Mouse (Mus musculus): ENCODE data around the gene Slc25a21. TPM values are rescaled to one million over a fixed set of nuclear protein-coding genes. Genes with fewer than 3 reads are reported as not detected.
A peak's percentile ranks its signal among the peaks of the same experiment; 100 is the strongest.

Gene Slc25a21
- polyA plus RNA-seq, 1 experiment from 2014 or later = 0.59 TPM

DNA sequence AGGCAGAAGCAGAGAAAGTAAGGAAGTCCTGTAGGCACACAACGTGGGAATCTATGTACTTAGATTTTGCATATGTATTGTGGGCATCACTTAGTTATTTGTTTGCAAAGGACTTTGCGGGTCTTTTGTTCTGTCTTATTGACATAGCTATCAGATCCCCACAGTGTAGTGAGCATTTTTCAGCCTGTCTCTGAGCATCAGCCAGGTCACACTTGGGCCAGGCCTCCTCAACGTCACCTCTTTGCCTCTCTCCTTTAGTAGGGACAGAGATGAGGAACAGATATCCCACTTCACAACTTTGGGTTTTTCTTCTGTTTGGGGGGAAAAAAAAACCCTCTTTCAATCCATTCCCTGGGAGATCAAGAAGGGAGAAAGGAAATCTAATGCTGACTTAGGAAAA, 497.9 kb downstream of the Slc25a21 start:
- Histone ChIP-seq H3K4me3 (peak overlapping the region; percentile 31), H3K4me2 (replicated peaks) (peak overlapping the region; percentile 56), H3K9ac (no peak overlapping the region), H3K27me3 (peaks cover 75% of the 10 kb centered on the region), H3K36me3 (no peaks in the 10 kb centered on the region), H3K9me3 (no peaks in the 10 kb centered on the region), H3K4me1 (peaks cover 41% of the 10 kb centered on the region), H3K27ac (no peak overlapping the region)
- WGBS = 28% methylated on average over 3 of the region's 3 CpGs
- ATAC-seq (ENCODE audit: low FRiP score, low read depth) = no peak

DNA sequence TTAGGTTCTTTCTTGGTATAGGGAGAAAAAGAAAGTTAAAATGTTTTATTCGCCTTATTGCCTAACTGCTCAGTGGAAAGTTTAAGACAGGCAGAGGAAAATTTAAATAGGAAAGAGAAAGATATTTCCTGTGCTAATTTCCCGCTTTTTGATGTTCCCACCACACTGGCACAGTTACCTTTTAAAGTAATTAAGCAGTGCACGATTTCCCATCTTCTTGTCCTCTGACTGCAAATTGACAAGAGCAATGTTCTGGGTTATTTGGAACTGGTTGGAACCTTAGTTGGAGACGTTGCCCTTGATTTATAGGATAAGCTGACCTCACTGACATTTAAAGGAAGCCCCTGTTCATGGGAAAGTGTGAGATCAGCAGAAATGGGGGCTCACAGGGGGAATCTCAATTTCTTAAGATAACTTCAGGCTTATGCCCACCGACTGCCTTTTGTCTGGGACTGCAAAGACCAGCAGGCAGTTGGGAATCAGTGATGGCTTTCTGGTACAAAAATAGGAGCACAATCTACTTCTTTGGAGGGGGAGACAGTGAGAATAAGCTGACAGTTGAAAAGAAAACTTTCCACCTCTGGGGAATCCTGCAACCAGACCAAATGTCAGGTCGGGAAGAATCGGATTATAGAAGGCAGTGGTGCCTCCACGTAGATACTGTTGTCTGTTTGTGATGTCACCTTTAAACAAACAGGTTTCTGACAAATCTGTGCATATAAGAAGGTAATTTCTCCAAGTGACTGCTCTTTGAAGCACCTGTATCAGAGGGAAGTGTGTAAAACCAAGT, 498.9 kb downstream of the Slc25a21 start:
- peak overlapping the region; percentile 65; the same call in 1 of the 2 replicates for H3K9ac ChIP-seq
- H3K4me1 ChIP-seq = peaks cover 41% of the 10 kb centered on the region
- peak overlapping the region; percentile 68 for H3K4me2 ChIP-seq (replicated peaks)
- peak overlapping the region; percentile 47 for H3K4me3 ChIP-seq
- no peaks in the 10 kb centered on the region for H3K36me3 ChIP-seq
- 6% methylated on average over 8 of the region's 8 CpGs for WGBS
- H3K27ac ChIP-seq = no peak overlapping the region
- H3K27me3 ChIP-seq = peaks cover 84% of the 10 kb centered on the region
- H3K9me3 ChIP-seq = no peaks in the 10 kb centered on the region
- ATAC-seq (ENCODE audit: low FRiP score, low read depth) = no peak

DNA sequence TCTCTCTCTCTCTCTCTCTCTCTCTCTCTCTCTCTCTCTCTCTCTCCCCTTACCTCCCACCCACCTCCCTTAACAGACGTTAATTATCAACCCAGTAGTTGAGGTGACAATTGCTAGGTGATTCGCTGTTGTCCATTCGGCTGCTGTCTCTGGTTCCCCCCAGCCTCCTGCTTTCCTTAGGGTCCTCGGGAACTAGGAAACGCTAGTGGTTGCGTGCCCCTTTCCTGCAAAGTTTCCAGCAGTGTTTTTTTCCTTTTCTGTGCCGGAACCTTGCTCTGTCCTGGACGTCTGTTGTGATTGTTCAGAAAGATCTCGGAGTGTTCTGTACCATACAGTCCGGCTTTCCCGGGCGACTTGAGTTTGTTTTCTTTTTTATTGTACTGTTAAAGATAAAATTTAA, 499.5 kb downstream of the Slc25a21 start:
- Histone ChIP-seq H3K4me1 (peaks cover 41% of the 10 kb centered on the region), H3K4me2 (replicated peaks) (peak overlapping the region; percentile 68), H3K4me3 (peak overlapping the region; percentile 47), H3K36me3 (no peaks in the 10 kb centered on the region), H3K9ac (peak overlapping the region; percentile 65), H3K27ac (no peak overlapping the region), H3K27me3 (peaks cover 90% of the 10 kb centered on the region), H3K9me3 (no peaks in the 10 kb centered on the region)
- no peak for ATAC-seq (ENCODE audit: low FRiP score, low read depth)
- 2% methylated on average over 12 of the region's 12 CpGs for WGBS

DNA sequence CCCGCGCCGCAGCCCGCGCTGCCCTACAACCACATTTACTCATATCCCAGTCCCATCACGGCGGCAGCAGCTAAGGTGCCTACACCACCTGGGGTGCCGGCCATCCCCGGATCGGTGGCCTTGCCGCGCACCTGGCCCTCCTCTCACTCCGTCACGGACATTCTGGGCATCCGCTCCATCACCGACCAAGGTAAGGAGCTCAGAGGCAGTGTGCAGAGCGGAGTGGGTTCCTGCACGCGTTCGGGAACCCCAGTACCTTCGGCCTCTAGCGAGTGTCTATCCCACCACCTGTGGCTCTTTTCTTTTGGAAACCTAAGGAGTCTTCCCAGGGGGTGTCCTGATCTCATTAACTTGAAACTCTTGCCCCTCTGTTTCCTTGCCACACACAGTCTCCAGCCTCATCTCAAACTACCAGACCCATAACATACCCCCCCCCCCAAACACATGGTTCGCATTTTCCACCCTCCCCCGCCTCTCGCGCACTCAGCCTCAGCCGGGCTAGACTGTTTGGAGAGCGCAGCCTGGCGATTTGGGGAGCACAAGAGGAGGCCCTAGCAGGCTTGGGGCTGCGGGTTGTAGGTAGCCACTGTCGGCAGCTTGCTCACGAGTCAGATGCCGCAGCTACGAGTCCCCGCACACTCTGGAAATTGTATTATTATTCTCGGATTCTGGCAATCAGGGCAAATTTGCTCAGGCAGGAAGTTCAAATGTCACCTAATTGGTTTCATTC, 500.1 kb downstream of the Slc25a21 start:
- H3K9me3 ChIP-seq = no peaks in the 10 kb centered on the region
- ATAC-seq (ENCODE audit: low FRiP score, low read depth) = peak; percentile 18; the same call in 1 of the 2 replicates
- peak overlapping the region; percentile 47 for H3K4me3 ChIP-seq
- H3K27ac ChIP-seq = peak overlapping the region; percentile 69
- under 1% methylated on average over 36 of the region's 36 CpGs for WGBS
- peak overlapping the region; percentile 65 for H3K9ac ChIP-seq
- no peaks in the 10 kb centered on the region for H3K36me3 ChIP-seq
- peaks cover 90% of the 10 kb centered on the region for H3K27me3 ChIP-seq
- peak overlapping the region; percentile 68 for H3K4me2 ChIP-seq (replicated peaks)
- peaks cover 41% of the 10 kb centered on the region for H3K4me1 ChIP-seq

DNA sequence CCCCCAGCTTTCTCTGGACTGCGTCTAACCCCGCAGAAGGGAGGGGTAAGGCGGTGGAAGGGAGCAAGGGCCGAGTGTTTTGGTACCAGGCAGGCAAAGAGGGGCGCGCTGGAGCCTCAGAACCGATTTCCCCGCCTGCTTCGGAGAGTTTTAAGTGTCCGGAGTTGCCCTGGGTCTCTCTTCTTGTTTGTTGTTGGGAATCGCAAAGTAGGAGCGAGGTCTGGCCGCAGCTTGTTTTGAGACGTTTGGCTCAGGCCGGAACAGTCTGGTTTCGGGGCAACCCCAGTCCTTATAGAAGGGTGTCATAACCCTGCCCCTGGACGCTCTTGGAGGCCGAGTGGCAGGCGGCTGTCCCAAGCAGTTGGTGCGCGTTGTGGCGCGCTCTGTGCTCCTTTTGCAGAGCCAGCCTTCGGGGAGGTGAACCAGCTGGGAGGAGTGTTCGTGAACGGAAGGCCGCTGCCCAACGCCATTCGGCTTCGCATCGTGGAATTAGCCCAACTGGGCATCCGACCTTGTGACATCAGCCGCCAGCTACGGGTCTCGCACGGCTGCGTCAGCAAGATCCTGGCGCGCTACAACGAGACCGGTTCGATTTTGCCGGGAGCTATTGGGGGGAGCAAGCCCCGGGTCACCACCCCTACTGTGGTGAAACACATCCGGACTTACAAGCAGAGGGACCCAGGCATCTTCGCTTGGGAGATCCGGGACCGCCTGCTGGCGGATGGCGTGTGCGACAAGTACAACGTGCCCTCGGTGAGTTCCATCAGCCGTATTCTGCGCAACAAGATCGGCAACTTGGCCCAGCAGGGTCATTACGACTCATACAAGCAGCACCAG, 500.9 kb downstream of the Slc25a21 start:
- Histone ChIP-seq H3K4me1 (peaks cover 46% of the 10 kb centered on the region), H3K36me3 (no peaks in the 10 kb centered on the region), H3K9me3 (no peaks in the 10 kb centered on the region), H3K27me3 (peaks cover 94% of the 10 kb centered on the region), H3K27ac (peak overlapping the region; percentile 69; the same call in 1 of the 2 replicates), H3K9ac (peak overlapping the region; percentile 65), H3K4me2 (replicated peaks) (peak overlapping the region; percentile 68), H3K4me3 (peak overlapping the region; percentile 47)
- no peak for ATAC-seq (ENCODE audit: low FRiP score, low read depth)
- WGBS = under 1% methylated on average over 57 of the region's 57 CpGs

DNA sequence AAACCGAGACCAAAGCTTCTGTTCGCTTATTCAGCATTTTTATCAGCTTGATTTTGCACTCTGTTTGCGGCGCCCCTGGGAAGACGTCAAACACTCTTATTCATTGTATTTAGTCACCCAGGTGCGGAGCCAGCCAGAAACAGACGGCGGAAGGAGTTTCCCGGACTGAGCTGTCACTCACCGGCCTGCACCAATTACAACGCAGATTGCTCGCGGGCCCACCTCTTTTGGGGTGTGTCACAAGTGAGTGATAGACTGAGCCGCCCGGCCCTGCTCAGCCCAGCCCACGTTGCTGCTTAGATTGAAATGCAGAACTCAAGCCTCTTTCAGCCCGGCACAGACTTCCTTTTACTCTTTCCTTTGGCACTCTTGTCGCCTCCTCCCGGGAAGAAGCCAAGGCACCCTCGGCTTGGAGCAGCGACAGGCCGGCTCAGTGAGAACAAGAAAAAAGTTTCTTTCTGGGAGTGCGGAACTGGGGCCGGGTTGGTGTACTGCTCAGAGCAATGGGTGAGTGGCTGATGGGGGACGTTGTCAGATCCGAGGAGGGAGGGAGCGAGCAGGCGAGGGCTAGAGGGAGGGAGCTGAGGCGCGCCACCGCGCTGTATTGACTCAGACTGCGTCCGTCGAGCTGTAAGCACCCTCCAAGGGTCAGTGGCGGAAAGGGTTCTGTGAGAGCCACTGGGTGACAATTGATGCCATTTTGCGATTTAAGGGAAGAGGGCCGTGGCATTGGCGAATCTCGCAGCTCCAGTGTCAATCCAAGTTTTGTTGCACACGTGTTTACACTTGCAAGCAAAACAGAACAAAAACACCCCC, 501.7 kb downstream of the Slc25a21 start:
- under 1% methylated on average over 41 of the region's 41 CpGs for WGBS
- H3K9me3 ChIP-seq = no peaks in the 10 kb centered on the region
- no peaks in the 10 kb centered on the region for H3K36me3 ChIP-seq
- H3K4me1 ChIP-seq = peaks cover 53% of the 10 kb centered on the region
- peak overlapping the region; percentile 68 for H3K4me2 ChIP-seq (replicated peaks)
- peak overlapping the region; percentile 47 for H3K4me3 ChIP-seq
- ATAC-seq (ENCODE audit: low FRiP score, low read depth) = peak; percentile 96
- H3K27me3 ChIP-seq = peaks cover 96% of the 10 kb centered on the region
- H3K27ac ChIP-seq = peak overlapping the region; percentile 55; the same call in 1 of the 2 replicates
- peak overlapping the region; percentile 65 for H3K9ac ChIP-seq

DNA sequence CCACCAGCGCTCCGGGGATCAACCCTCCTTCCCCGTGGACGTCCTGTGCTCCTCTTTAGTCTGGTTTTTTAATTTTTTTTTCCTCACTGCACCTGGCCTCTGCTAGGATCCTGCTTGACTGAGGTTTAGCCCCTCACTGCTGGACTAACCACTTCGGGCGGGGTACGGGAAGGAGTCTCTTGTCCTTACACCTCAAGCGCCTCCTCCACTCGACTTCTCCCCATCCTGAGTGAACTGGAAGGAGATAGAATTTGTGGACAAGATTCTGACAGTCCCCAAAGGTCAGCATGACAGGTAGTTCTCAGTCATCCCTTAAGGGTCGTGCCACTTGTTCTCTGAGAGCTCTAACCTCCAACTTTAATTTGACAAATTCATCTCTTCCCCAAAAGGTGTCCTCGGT, 502.3 kb downstream of the Slc25a21 start:
- Histone ChIP-seq H3K36me3 (no peaks in the 10 kb centered on the region), H3K9me3 (no peaks in the 10 kb centered on the region), H3K9ac (no peak overlapping the region), H3K27ac (no peak overlapping the region), H3K4me3 (peak overlapping the region; percentile 47), H3K27me3 (peaks cover 96% of the 10 kb centered on the region), H3K4me1 (peaks cover 53% of the 10 kb centered on the region), H3K4me2 (replicated peaks) (peak overlapping the region; percentile 68)
- WGBS = 1% methylated on average over 11 of the region's 11 CpGs
- ATAC-seq (ENCODE audit: low FRiP score, low read depth) = no peak

DNA sequence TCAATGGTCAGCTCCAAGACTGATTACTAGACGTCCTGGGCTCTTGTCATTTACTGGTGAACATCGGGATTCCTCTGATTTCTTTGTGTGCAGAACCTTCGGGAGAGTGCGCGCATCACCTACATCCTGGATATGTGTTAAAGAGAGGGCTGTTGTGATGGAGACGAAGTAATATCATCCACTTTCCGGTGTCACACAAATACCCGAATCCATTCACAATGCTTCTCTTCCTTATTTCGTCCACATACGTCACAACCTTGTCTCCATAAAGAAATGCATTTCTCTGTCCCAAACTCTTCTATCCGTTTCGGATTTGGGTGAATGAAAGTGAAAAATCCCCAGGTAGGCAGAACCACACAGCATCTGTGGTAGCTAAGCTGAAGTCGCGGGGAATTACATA, 502.9 kb downstream of the Slc25a21 start:
- peaks cover 56% of the 10 kb centered on the region for H3K4me1 ChIP-seq
- peak overlapping the region; percentile 47; the same call in 1 of the 2 replicates for H3K4me3 ChIP-seq
- 3% methylated on average over 14 of the region's 14 CpGs for WGBS
- H3K27ac ChIP-seq = no peak overlapping the region
- H3K4me2 ChIP-seq (replicated peaks) = peak overlapping the region; percentile 68
- peaks cover 96% of the 10 kb centered on the region for H3K27me3 ChIP-seq
- no peak for ATAC-seq (ENCODE audit: low FRiP score, low read depth)
- H3K9ac ChIP-seq = no peak overlapping the region
- no peaks in the 10 kb centered on the region for H3K36me3 ChIP-seq
- H3K9me3 ChIP-seq = no peaks in the 10 kb centered on the region

DNA sequence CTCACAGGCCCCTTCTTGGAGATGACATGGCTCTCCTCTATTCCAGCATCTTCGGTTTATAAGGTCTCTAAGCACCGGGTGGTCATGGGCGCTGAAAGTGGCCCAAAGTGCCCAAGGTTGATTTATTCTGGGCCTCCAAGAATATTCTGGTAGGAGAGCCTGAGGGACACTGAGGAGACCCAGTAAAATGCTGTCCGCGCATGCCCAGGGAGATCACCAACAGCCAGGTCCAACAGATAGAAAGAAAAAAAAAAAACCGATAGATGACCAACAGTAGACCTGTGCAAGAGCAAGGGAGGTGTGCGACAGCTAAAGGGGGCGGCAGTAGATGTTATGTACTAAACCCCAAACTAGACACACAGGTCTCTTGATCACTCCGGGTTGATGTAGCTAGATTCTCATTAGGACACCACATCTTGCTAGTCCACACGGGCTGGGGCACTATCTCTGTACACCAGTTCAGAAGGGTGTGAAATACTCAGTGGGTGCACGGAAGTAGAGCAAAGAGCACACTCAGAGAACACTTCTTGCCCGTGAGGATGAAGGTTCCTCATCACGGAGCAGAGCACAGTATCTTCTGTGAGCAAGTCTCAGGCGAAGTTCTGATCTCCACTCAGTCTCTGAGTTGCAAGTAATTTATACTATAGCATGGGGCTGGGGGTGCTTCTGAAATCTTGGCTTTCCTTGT, 503.7 kb downstream of the Slc25a21 start:
- 9% methylated on average over 14 of the region's 14 CpGs for WGBS
- no peaks in the 10 kb centered on the region for H3K36me3 ChIP-seq
- peaks cover 98% of the 10 kb centered on the region for H3K27me3 ChIP-seq
- peak overlapping the region; percentile 62 for H3K4me2 ChIP-seq (replicated peaks)
- no peak for ATAC-seq (ENCODE audit: low FRiP score, low read depth)
- peaks cover 61% of the 10 kb centered on the region for H3K4me1 ChIP-seq
- H3K9ac ChIP-seq = no peak overlapping the region
- no peak overlapping the region for H3K27ac ChIP-seq
- no peak overlapping the region; the same call in 1 of the 2 replicates for H3K4me3 ChIP-seq
- no peaks in the 10 kb centered on the region for H3K9me3 ChIP-seq

DNA sequence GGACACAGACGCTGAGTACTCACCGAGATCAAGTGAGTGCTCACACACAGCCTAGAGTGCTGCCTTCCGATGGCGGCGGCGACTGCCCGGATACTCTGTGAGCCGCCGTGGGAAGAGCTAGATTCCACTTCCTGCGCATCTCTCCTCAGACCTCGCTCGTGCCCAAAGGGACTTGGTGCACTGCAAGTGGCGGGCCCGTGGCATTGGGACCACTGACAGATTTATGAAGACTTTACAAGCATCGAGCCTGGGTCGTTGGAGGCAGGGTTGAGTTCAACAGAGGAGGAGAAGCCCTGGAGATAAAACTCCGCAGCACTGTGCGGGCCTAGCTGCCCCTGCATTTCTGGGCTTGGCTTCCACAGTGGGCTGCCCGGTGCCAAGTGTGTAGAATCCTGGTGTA, 504.7 kb downstream of the Slc25a21 start:
- Histone ChIP-seq H3K9ac (peak overlapping the region; percentile 51), H3K4me1 (peaks cover 58% of the 10 kb centered on the region), H3K27me3 (peaks cover 98% of the 10 kb centered on the region), H3K4me2 (replicated peaks) (peak overlapping the region; percentile 62), H3K27ac (peak overlapping the region; percentile 22; the same call in 1 of the 2 replicates), H3K4me3 (peak overlapping the region; percentile 41), H3K9me3 (no peaks in the 10 kb centered on the region), H3K36me3 (no peaks in the 10 kb centered on the region)
- no peak for ATAC-seq (ENCODE audit: low FRiP score, low read depth)
- WGBS = 5% methylated on average over 19 of the region's 19 CpGs
